Mouse (Mus musculus) liver, postnatal 0 days (tissue): Measurements from ENCODE around the gene Urad. TPM values are rescaled to one million over a fixed set of nuclear protein-coding genes. Genes with fewer than 3 reads are reported as not detected.

Source experiments
- ATAC-seq: fragments of 200-750 bp; cut with Nextera tagmentation; 2 replicates; pipeline ENCODE4 v1.8.0; 2017; ENCODE audit warnings: mild to moderate bottlenecking, moderate library complexity
- DNase-seq: peaks from one replicate; pipeline ENCODE4 v3.0.0-alpha.2; 2016
- H3K27ac ChIP-seq: fragments of 300-500 bp; sonication (generic); 2 replicates; pipeline ENCODE4 v1.5.1; 2014; ENCODE audit warnings: antibody characterized with exemption, moderate library complexity, mild to moderate bottlenecking, low read depth
- H3K27me3 ChIP-seq: fragments of 300-500 bp; sonication (generic); 2 replicates; pipeline ENCODE4 v1.6.1; 2014; ENCODE audit warnings: low read length, control low read depth, mixed read lengths; ENCODE audit not compliant: insufficient read depth
- H3K36me3 ChIP-seq: fragments of 300-500 bp; sonication (generic); replicated peaks from 2 replicates; pipeline ENCODE4 v1.6.1; 2014; ENCODE audit warnings: mild to moderate bottlenecking, control low read depth, low read length, moderate library complexity, mixed read lengths; ENCODE audit not compliant: insufficient read depth
- H3K4me1 ChIP-seq: fragments of 300-500 bp; sonication (generic); 2 replicates; pipeline ENCODE4 v1.6.1; 2014; ENCODE audit warnings: antibody characterized with exemption, mild to moderate bottlenecking, control low read depth; ENCODE audit not compliant: insufficient read depth
- H3K4me2 ChIP-seq: fragments of 300-500 bp; sonication (generic); 2 replicates; pipeline ENCODE4 v1.6.1; 2014; ENCODE audit warnings: low read depth, mild to moderate bottlenecking, low read length, moderate library complexity, mixed read lengths
- H3K4me3 ChIP-seq: fragments of 300-500 bp; sonication (generic); 2 replicates; pipeline ENCODE4 v1.5.1; 2014; ENCODE audit warnings: low read depth, low read length
- H3K9ac ChIP-seq: fragments of 300-500 bp; sonication (generic); replicated peaks from 2 replicates; pipeline ENCODE4 v1.6.1; 2014; ENCODE audit warnings: mild to moderate bottlenecking, moderate library complexity
- H3K9me3 ChIP-seq: fragments of 300-500 bp; sonication (generic); 2 replicates; pipeline ENCODE4 v1.6.1; 2016; ENCODE audit warnings: mild to moderate bottlenecking, control low read depth, low read length, mixed read lengths
- CTCF ChIP-seq: sonication (generic); IDR thresholded peaks from 2 replicates; pipeline ENCODE4 v1.5.1; 2016; ENCODE audit warnings: antibody characterized with exemption, low read depth
- EP300 ChIP-seq: IDR thresholded peaks from 2 replicates; pipeline ENCODE4 v1.6.1; 2016; ENCODE audit warnings: antibody characterized with exemption, low read depth, mild to moderate bottlenecking
- WGBS: fragments of 180-500 bp; shearing (Covaris S2); extraction: QIAGEN DNeasy Blood & Tissue Kit; methylation state at CpG from one replicate; pipeline ENCODE4 v1.1.7; 2014; ENCODE audit not compliant: insufficient replicate concordance; 5-methylcytosine and 5-hydroxymethylcytosine counted together
- polyA plus RNA-seq: library from polyadenylated mRNA; unstranded; fragments of >200 nt; fragmentation: Nextera tagmentation; extraction: Ambion mirVana; gene quantifications from 2 replicates; pipeline ENCODE4 v1.2.1, GENCODE M21; 2015

The Urad gene
- polyA plus RNA-seq, 1 experiment from 2014 or later, result 35.9 TPM

DNA sequence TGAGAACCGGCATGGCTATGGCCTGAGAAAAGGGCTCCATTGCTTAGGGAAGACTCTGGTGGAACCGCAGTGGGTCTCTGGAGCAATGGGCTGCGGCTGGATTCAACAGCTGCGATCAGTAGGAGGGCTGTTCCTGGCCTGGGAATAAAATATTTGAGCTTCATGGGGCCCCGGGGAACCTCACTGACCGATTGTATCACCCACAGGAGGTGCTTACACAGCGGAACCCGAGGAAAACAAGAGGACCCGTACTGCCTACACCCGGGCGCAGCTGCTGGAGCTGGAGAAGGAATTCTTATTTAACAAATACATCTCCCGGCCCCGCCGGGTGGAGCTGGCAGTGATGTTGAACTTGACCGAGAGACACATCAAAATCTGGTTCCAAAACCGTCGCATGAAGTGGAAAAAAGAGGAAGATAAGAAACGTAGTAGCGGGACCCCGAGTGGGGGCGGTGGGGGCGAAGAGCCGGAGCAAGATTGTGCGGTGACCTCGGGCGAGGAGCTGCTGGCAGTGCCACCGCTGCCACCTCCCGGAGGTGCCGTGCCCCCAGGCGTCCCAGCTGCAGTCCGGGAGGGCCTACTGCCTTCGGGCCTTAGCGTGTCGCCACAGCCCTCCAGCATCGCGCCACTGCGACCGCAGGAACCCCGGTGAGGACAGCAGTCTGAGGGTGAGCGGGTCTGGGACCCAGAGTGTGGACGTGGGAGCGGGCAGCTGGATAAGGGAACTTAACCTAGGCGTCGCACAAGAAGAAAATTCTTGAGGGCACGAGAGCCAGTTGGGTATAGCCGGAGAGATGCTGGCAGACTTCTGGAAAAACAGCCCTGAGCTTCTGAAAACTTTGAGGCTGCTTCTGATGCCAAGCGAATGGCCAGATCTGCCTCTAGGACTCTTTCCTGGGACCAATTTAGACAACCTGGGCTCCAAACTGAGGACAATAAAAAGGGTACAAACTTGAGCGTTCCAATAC is 47.8 kb downstream of the Urad start:
- Histone ChIP-seq H3K36me3 (no peaks in the 10 kb centered on the region), H3K4me2 (no peak overlapping the region), H3K27ac (no peak overlapping the region), H3K27me3 (peaks cover 96% of the 10 kb centered on the region), H3K4me1 (0 out of 2 replicates have a peak, but pooled peaks cover 4% of the 10 kb centered on the region), H3K9me3 (no peaks in the 10 kb centered on the region), H3K4me3 (no peak overlapping the region), H3K9ac (no peak overlapping the region)
- ATAC-seq, result no peak
- TF ChIP-seq EP300 (no peak), CTCF (no peak)
- WGBS, result 2% methylated on average over 48 of the region's 48 CpGs
- no peak for DNase-seq

GRCm38 (mm10) chr5:147272808-147273345 is 49.4 kb downstream of the Urad start:
- DNase-seq, result no peak
- Histone ChIP-seq H3K4me1 (0 out of 2 replicates have a peak, but pooled peaks cover 4% of the 10 kb centered on the region), H3K9ac (no peak overlapping the region), H3K36me3 (no peaks in the 10 kb centered on the region), H3K4me3 (no peak overlapping the region), H3K27me3 (peaks cover 98% of the 10 kb centered on the region), H3K27ac (no peak overlapping the region), H3K4me2 (no peak overlapping the region), H3K9me3 (no peaks in the 10 kb centered on the region)
- no peak for ATAC-seq
- TF ChIP-seq EP300, result no peak
- TF ChIP-seq CTCF, result no peak
- WGBS, result 3% methylated on average over 10 of the region's 10 CpGs

- 11% methylated on average over 12 of the region's 12 CpGs for WGBS
- Histone ChIP-seq H3K27me3 (peaks cover 98% of the 10 kb centered on the region), H3K36me3 (no peaks in the 10 kb centered on the region), H3K9me3 (no peaks in the 10 kb centered on the region), H3K27ac (no peak overlapping the region), H3K4me2 (no peak overlapping the region), H3K9ac (no peak overlapping the region), H3K4me1 (0 out of 2 replicates have a peak, but pooled peaks cover 4% of the 10 kb centered on the region), H3K4me3 (no peak overlapping the region)
- DNase-seq (no peak), ATAC-seq (no peak)
- TF ChIP-seq EP300 (no peak), CTCF (no peak)
Measured at GRCm38 (mm10) chr5:147272046-147272807, 50.0 kb downstream of the Urad start.

DNA sequence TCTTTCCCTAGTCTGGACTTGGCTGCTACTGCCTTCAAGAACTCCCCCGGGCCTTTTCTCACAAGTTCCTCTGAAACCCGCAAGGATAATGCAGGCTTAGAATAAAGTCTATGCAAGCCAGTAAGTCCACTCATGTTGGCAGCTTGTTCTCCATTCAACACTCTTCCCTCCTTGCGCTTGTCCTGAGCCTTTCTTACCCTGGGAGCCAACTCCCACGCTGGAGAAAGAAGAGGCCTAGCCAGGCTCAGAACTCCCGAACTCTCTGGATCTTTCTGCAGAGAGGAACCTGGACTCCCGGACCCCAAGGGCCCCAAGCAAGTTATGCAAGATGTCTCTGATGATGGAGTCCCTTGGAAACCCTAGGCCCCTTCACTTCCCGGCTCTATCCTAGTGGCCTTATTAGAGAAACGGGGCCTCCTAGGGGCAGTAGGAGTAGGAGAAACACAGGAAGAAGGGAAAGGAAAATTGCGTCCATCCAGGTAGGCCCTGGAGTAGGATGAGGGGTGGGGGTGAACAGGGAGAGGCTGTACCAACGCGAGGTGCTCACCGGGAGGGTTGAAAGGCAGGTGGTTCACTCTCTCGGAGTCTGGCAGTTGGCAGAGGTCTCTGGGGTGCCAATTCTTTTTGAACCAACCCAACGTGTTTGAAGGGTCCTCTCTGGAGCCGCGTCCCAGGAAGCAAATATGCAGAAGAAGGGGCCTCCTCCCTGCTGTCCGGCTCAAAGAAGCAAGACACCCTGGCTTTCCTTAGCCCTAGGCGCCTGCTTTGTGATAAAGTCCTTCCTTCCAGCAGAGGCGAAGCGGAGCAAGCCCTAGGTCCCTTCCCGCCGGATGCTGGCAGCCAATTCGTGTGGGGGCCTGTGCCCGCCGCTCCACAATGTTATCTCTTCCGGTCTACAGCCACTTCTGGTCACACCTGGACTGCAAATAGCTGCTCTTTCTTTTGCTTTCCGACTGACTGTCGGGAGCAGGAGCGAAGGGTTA is 51.3 kb downstream of the Urad start:
- no peak for TF ChIP-seq CTCF
- no peak for TF ChIP-seq EP300
- 5% methylated on average over 29 of the region's 29 CpGs for WGBS
- Histone ChIP-seq H3K9ac (no peak overlapping the region), H3K27me3 (peaks cover 92% of the 10 kb centered on the region), H3K4me2 (no peak overlapping the region), H3K9me3 (no peaks in the 10 kb centered on the region), H3K4me1 (0 out of 2 replicates have a peak, but pooled peaks cover 4% of the 10 kb centered on the region), H3K36me3 (no peaks in the 10 kb centered on the region), H3K4me3 (no peak overlapping the region), H3K27ac (no peak overlapping the region)
- DNase-seq (no peak), ATAC-seq (no peak)

GRCm38 (mm10) chr5:147269926-147270672 is 52.1 kb downstream of the Urad start, which contains the start of gene Pdx1:
Gene Pdx1, plus strand, starts transcription at chr5:147269959.
- Histone ChIP-seq H3K4me1 (0 out of 2 replicates have a peak, but pooled peaks cover 4% of the 10 kb centered on the region), H3K27ac (no peak within 1 kb of the TSS), H3K9ac (no peak within 1 kb of the TSS), H3K4me3 (0 out of 2 replicates have a peak within 1 kb of the TSS, but pooled peaks have one; percentile 9), H3K9me3 (no peaks in the 10 kb centered on the region), H3K4me2 (peak within 1 kb of the TSS; percentile 42), H3K36me3 (no peaks in the 10 kb centered on the region), H3K27me3 (peaks cover 90% of the 10 kb centered on the region)
- DNase-seq, result peak; percentile 43
- TF ChIP-seq EP300 (no peak), CTCF (no peak)
- peak; percentile 81 for ATAC-seq
- WGBS, result 2% methylated on average over 44 of the region's 44 CpGs
